Mouse (Mus musculus) testis, adult 2 months (tissue): ENCODE data around the gene Prickle3.

Experiments used
- CTCF ChIP-seq: fragments of 200-500 bp; IDR thresholded peaks from 2 replicates; pipeline ENCODE4 v1.5.1; 2012; ENCODE audit warnings: low read depth, mild to moderate bottlenecking, inconsistent platforms, low read length, moderate library complexity; ENCODE audit not compliant: control insufficient read depth, insufficient read depth, insufficient replicate concordance
- POLR2A ChIP-seq: fragments of 200-500 bp; IDR thresholded peaks from 2 replicates; pipeline ENCODE4 v1.6.1; 2012; ENCODE audit warnings: low read depth, mild to moderate bottlenecking, inconsistent platforms, low read length, moderate library complexity; ENCODE audit not compliant: control insufficient read depth

GRCm38 (mm10) chrX:7664791-7665190, 7.7 kb downstream of the Prickle3 start:
- TF ChIP-seq POLR2A = no peak
- TF ChIP-seq CTCF = no peak
